Mouse (Mus musculus) heart, embryonic 16.5 days (tissue): ENCODE data around the gene Tunar. TPM values are rescaled to one million over a fixed set of nuclear protein-coding genes. Genes with fewer than 3 reads are reported as not detected.

ENCODE experiments used
- ATAC-seq: fragments of 200-750 bp; cut with Nextera tagmentation; replicated peaks from 2 replicates; pipeline ENCODE4 v1.8.0; 2017; ENCODE audit warnings: moderate number of reproducible peaks; ENCODE audit not compliant: insufficient read depth, low FRiP score; ENCODE audit errors: extremely low read depth
- H3K27ac ChIP-seq: fragments of 300-500 bp; sonication (generic); 2 replicates; pipeline ENCODE4 v1.5.1; 2014; ENCODE audit warnings: mild to moderate bottlenecking, low read length, control low read depth, moderate library complexity
- H3K27me3 ChIP-seq: fragments of 300-500 bp; sonication (generic); 2 replicates; pipeline ENCODE4 v1.6.1; 2014; ENCODE audit warnings: low read length, mixed read lengths; ENCODE audit not compliant: control insufficient read depth, insufficient read depth
- H3K36me3 ChIP-seq: fragments of 300-500 bp; sonication (generic); 2 replicates; pipeline ENCODE4 v1.6.1; 2014; ENCODE audit not compliant: control insufficient read depth, insufficient read depth
- H3K4me1 ChIP-seq: fragments of 300-500 bp; sonication (generic); 2 replicates; pipeline ENCODE4 v1.6.1; 2014; ENCODE audit warnings: low read length, mixed read lengths; ENCODE audit not compliant: control insufficient read depth, insufficient read depth
- H3K4me2 ChIP-seq: fragments of 300-500 bp; sonication (generic); 2 replicates; pipeline ENCODE4 v1.6.1; 2014; ENCODE audit warnings: low read depth, mild to moderate bottlenecking, control low read depth, low read length
- H3K4me3 ChIP-seq: fragments of 300-500 bp; sonication (generic); 2 replicates; pipeline ENCODE4 v1.5.1; 2014; ENCODE audit warnings: mild to moderate bottlenecking, control low read depth, low read length
- H3K9ac ChIP-seq: fragments of 300-500 bp; sonication (generic); 2 replicates; pipeline ENCODE4 v1.6.1; 2014; ENCODE audit warnings: low read length, control low read depth
- H3K9me3 ChIP-seq: fragments of 300-500 bp; sonication (generic); replicated peaks from 2 replicates; pipeline ENCODE4 v1.6.1; 2016; ENCODE audit warnings: low read length; ENCODE audit not compliant: control insufficient read depth
- WGBS: fragments of 180-500 bp; shearing (Covaris S2); extraction: QIAGEN DNeasy Blood & Tissue Kit; methylation state at CpG from one replicate; pipeline ENCODE4 v1.1.7; 2014; 5-methylcytosine and 5-hydroxymethylcytosine counted together
- polyA plus RNA-seq: library from polyadenylated mRNA; unstranded; fragments of >200 nt; fragmentation: Nextera tagmentation; extraction: Ambion mirVana; gene quantifications from 2 replicates; pipeline ENCODE4 v1.2.1, GENCODE M21; 2015

The Tunar gene
- polyA plus RNA-seq, 1 experiment from 2014 or later, result not detected

DNA sequence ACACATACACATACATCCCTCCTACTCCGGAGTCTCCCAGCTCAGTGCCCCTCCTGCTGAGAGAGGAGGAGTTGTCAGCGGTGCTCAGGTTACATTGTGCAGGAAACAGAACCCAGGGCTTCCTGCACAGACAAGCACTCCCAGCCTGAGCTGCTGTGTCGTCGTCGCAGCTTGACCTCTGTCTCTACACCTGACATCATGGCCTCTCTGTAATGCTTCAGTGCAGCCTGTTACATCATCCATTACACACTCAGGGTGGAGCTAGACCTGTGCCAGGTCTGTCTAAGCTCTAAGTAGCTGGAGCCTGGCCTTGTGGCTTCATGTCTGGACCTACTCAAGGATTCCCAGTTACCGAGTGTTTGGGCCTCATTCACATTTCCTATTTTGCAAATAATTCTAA, 86.8 kb downstream of the Tunar start:
- no peaks in the 10 kb centered on the region for H3K4me1 ChIP-seq
- H3K36me3 ChIP-seq, result no peaks in the 10 kb centered on the region
- ATAC-seq, result no peak
- WGBS, result 33% methylated on average over 6 of the region's 6 CpGs
- no peak overlapping the region for H3K27ac ChIP-seq
- no peak overlapping the region for H3K9ac ChIP-seq
- H3K4me3 ChIP-seq, result no peak overlapping the region
- H3K27me3 ChIP-seq, result no peaks in the 10 kb centered on the region; the same call in 1 of the 2 replicates
- H3K4me2 ChIP-seq, result no peak overlapping the region
- no peaks in the 10 kb centered on the region for H3K9me3 ChIP-seq

DNA sequence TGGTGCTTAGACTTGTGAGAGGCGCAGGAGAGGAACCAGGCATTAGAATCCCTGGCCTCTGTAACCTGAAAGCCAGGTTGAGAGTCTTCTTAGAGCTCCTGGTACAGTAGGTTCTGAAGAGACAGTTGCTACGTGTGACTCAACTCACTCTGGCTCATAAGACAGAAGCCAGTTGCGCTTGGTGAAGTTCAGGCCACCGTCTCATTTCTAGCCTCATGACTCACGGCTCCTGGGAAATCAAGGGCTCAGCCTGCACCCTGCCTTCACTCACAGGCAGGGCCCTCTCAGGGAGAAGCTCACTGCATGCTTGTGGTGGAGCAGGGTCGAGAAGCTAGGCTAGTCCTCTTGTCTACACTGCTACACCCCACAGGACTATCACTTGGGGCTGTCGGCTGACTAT, 92.9 kb downstream of the Tunar start:
- no peak overlapping the region for H3K4me3 ChIP-seq
- H3K4me1 ChIP-seq, result no peaks in the 10 kb centered on the region
- no peaks in the 10 kb centered on the region for H3K9me3 ChIP-seq
- H3K27me3 ChIP-seq, result peaks cover 9% of the 10 kb centered on the region
- WGBS, result 51% methylated on average over 7 of the region's 7 CpGs
- no peaks in the 10 kb centered on the region for H3K36me3 ChIP-seq
- no peak for ATAC-seq
- H3K4me2 ChIP-seq, result no peak overlapping the region
- H3K27ac ChIP-seq, result no peak overlapping the region
- no peak overlapping the region for H3K9ac ChIP-seq

DNA sequence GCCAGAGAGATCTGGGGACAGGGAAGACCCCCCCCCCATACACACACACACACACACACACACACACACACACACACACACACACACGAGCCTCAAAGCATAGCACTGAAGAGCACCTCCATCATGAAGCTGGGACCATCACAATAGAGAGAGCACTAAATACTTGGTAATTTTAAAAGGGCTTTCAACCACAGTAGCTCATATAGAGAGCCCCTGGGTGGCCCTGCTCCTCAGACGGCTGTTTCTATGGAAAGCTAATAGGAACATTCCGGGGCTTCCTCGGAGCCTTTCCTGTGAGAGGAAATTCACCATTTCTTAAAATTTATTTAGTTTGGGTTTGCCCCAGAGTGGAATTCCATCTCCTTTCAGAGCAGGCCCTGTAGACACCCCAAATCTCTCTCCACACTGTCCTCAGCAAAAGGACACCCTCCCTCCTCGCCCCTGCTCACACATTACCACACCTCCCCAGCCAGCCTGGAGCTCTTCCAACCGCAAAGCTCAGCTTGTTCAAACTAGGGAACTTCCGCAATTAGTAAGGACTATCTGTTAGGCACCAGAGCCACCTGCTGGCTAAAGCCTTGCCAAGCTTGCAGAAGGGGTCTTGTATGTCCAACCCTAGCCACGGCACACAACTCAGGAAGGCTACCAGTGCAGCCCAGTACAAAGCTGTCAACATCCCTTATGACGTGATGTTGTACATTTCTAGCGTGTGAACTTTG, 93.5 kb downstream of the Tunar start:
- Histone ChIP-seq H3K4me1 (no peaks in the 10 kb centered on the region), H3K4me2 (peak overlapping the region; percentile 40), H3K4me3 (no peak overlapping the region), H3K27ac (no peak overlapping the region), H3K9ac (no peak overlapping the region), H3K9me3 (no peaks in the 10 kb centered on the region), H3K27me3 (peaks cover 9% of the 10 kb centered on the region), H3K36me3 (no peaks in the 10 kb centered on the region)
- ATAC-seq, result peak; percentile 52; the same call in 1 of the 2 replicates
- WGBS, result 18% methylated on average over 10 of the region's 10 CpGs

DNA sequence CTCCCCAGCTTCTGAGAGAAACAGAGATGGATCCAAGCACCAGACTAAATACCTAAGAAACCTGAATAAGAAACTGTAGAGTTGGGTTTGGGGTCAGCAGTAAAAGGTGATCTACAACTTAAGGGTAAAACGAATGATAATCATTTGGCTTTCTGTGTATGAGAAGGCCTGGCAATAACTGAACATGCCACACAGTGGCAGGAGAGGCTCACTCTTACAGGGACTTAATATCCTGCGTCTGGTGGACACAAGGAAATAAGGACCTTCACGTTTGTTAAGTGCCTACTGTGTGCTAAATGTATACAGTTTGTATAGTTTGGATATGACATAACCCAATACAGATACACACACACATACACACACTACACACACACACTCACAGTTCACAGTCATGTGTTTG, 98.2 kb downstream of the Tunar start:
- H3K27me3 ChIP-seq, result no peaks in the 10 kb centered on the region
- no peak for ATAC-seq
- H3K4me1 ChIP-seq, result no peaks in the 10 kb centered on the region
- H3K27ac ChIP-seq, result no peak overlapping the region
- H3K4me3 ChIP-seq, result no peak overlapping the region
- H3K9ac ChIP-seq, result no peak overlapping the region
- H3K36me3 ChIP-seq, result no peaks in the 10 kb centered on the region
- 36% methylated on average over 3 of the region's 3 CpGs for WGBS
- H3K4me2 ChIP-seq, result no peak overlapping the region
- no peaks in the 10 kb centered on the region for H3K9me3 ChIP-seq

DNA sequence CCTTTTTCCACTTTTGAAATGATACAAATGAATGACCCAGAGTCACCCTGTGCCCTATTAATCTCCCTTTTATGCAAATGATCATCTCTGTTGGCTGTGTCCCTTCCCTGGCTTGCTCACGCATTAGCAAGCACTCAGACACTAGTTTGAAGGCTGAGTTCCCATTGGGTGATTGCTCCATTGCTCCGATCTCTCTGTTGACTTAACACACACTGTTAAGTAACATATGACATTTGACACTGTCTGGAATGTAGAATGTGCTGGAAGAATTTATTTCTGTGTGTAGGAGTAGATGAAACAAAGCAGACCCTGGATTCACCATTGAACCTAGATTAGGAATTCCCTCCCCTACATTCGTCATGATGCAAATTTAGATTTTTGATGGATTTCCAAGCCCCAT, 99.1 kb downstream of the Tunar start:
- WGBS, result 47% methylated on average over 3 of the region's 3 CpGs
- no peak for ATAC-seq
- H3K9ac ChIP-seq, result no peak overlapping the region

More for the DNA sequence above, 99.1 kb downstream of the Tunar start:
- H3K4me1 ChIP-seq, result no peaks in the 10 kb centered on the region
- no peaks in the 10 kb centered on the region for H3K9me3 ChIP-seq
- H3K36me3 ChIP-seq, result no peaks in the 10 kb centered on the region
- H3K4me3 ChIP-seq, result no peak overlapping the region
- H3K27ac ChIP-seq, result no peak overlapping the region
- H3K27me3 ChIP-seq, result no peaks in the 10 kb centered on the region
- H3K4me2 ChIP-seq, result no peak overlapping the region

Other genes starting within 250 kb of the Tunar start
- not detected in 2 replicates for gene Tcl1b2, start 187.9 kb upstream of the Tunar start, polyA plus RNA-seq
- gene Tcl1b1, start 174.2 kb upstream of the Tunar start, polyA plus RNA-seq, result not detected in 2 replicates
- not detected in 2 replicates for gene Tcl1b5, start 157.5 kb upstream of the Tunar start, polyA plus RNA-seq
- gene Tcl1b3, start 142.8 kb upstream of the Tunar start, polyA plus RNA-seq, result not detected in 2 replicates
- not detected in 2 replicates for gene Tcl1b4, start 131.9 kb upstream of the Tunar start, polyA plus RNA-seq
- not detected in 2 replicates for gene Tcl1, start 111.1 kb upstream of the Tunar start, polyA plus RNA-seq
- gene D430019H16Rik, start 120.0 kb downstream of the Tunar start, polyA plus RNA-seq, result 0.26 and 0.32 TPM in 2 replicates
- 1.2 and 1.4 TPM in 2 replicates for gene Bdkrb2, start 229.4 kb downstream of the Tunar start, polyA plus RNA-seq